ENCODE assay signal across 8 mouse cellular contexts in genomic region chr7:101309985-101310326, GRCm38 (mm10). TPM values are rescaled to one million over a fixed set of nuclear protein-coding genes. Genes with fewer than 3 reads are reported as not detected.
DNase-seq lines count a peak whose midpoint lies in the region; ATAC-seq and TF ChIP-seq lines count a peak whose summit lies in the region.

No protein-coding gene starts in this region.

- peak overlapping the region; percentile 76 for H3K4me3 ChIP-seq in erythroblast, embryonic 14.5 days (replicated peaks)
- peak overlapping the region; percentile 79 for H3K4me3 ChIP-seq in spleen, adult 2 months (ENCODE audit: extremely low read depth, insufficient read depth, insufficient read length)
- H3K4me3 ChIP-seq in limb, embryonic 15.5 days: peak overlapping the region; percentile 74
- H3K4me3 ChIP-seq in stomach, embryonic 16.5 days (replicated peaks; ENCODE audit: low read length): peak overlapping the region; percentile 56

- peak overlapping the region; percentile 71; the same call in 1 of the 2 replicates for H3K9ac ChIP-seq in limb, embryonic 15.5 days
- peak overlapping the region; percentile 71 for H3K9ac ChIP-seq in stomach, embryonic 16.5 days (ENCODE audit: low read length)

- TF ChIP-seq CTCF in spleen, adult 2 months (IDR thresholded peaks at IDR 0.05; ENCODE audit: extremely low read depth, insufficient read depth, insufficient read length, insufficient replicate concordance): no peak

- H3K9me3 ChIP-seq in erythroblast, embryonic 14.5 days (ENCODE audit: control insufficient read depth, low read length): no peaks in the 10 kb centered on the region
- H3K9me3 ChIP-seq in limb, embryonic 15.5 days: no peaks in the 10 kb centered on the region
- H3K9me3 ChIP-seq in stomach, embryonic 16.5 days (replicated peaks; ENCODE audit: control insufficient read depth, low read length): no peaks in the 10 kb centered on the region

- ATAC-seq in erythroblast, adult 5-6 weeks (replicated peaks; ENCODE audit: low FRiP score, poor library complexity, severe bottlenecking): no peak
- no peak for ATAC-seq in limb, embryonic 15.5 days (ENCODE audit: insufficient number of reproducible peaks, low FRiP score, low TSS enrichment, low read depth)
- ATAC-seq in stomach, embryonic 16.5 days (ENCODE audit: insufficient read depth, low FRiP score): no peak

- H3K27ac ChIP-seq in spleen, adult 2 months (ENCODE audit: insufficient read depth, low read length): peak overlapping the region; percentile 99
- peak overlapping the region; percentile 97 for H3K27ac ChIP-seq in limb, embryonic 15.5 days
- H3K27ac ChIP-seq in stomach, embryonic 16.5 days (ENCODE audit: low read length): peak overlapping the region; percentile 89

- 40% methylated on average over 5 of the region's 5 CpGs for WGBS in spleen, adult 2 months
- WGBS in limb, embryonic 15.5 days: 27% methylated on average over 5 of the region's 5 CpGs
- 30% methylated on average over 5 of the region's 5 CpGs for WGBS in stomach, embryonic 16.5 days

- TF ChIP-seq POLR2A in spleen, adult 2 months (IDR thresholded peaks at IDR 0.05; ENCODE audit: low read depth, low read length): no peak

- no peaks in the 10 kb centered on the region for H3K27me3 ChIP-seq in erythroblast, embryonic 14.5 days (ENCODE audit: control insufficient read depth)
- no peaks in the 10 kb centered on the region for H3K27me3 ChIP-seq in spleen, adult 2 months (ENCODE audit: control insufficient read depth, insufficient read depth, low read length)
- H3K27me3 ChIP-seq in limb, embryonic 15.5 days: no peaks in the 10 kb centered on the region
- no peaks in the 10 kb centered on the region for H3K27me3 ChIP-seq in stomach, embryonic 16.5 days (ENCODE audit: control insufficient read depth, insufficient read depth, low read length)

- H3K4me2 ChIP-seq in limb, embryonic 15.5 days: peak overlapping the region; percentile 56
- peak overlapping the region; percentile 60 for H3K4me2 ChIP-seq in stomach, embryonic 16.5 days (ENCODE audit: low read depth, low read length)

- no peak for DNase-seq in spleen, adult 2 months (ENCODE audit: low read depth in 1 of 2, low spot score in 2 of 2)
- DNase-seq in spleen, adult 12 weeks (ENCODE audit: low spot score): no peak
- DNase-seq in adrenal gland, postnatal 4 days (ENCODE audit: low spot score in 2 of 2): no peak
- DNase-seq in cerebellum, postnatal 25 days: no peak

- peaks cover 45% of the 10 kb centered on the region for H3K4me1 ChIP-seq in erythroblast, embryonic 14.5 days (ENCODE audit: control insufficient read depth)
- H3K4me1 ChIP-seq in spleen, adult 2 months (ENCODE audit: control insufficient read depth, insufficient read depth, insufficient read length): no peaks in the 10 kb centered on the region
- peaks cover 4% of the 10 kb centered on the region; the same call in 1 of the 2 replicates for H3K4me1 ChIP-seq in limb, embryonic 15.5 days
- no peaks in the 10 kb centered on the region for H3K4me1 ChIP-seq in stomach, embryonic 16.5 days (ENCODE audit: control insufficient read depth, insufficient read depth, low read length)

- no peaks in the 10 kb centered on the region for H3K36me3 ChIP-seq in erythroblast, embryonic 14.5 days (ENCODE audit: control insufficient read depth)
- no peaks in the 10 kb centered on the region for H3K36me3 ChIP-seq in spleen, adult 2 months (ENCODE audit: control insufficient read depth, insufficient read depth, low read length)
- H3K36me3 ChIP-seq in limb, embryonic 15.5 days: no peaks in the 10 kb centered on the region
- H3K36me3 ChIP-seq in stomach, embryonic 16.5 days (ENCODE audit: control insufficient read depth, insufficient read depth, low read length): no peaks in the 10 kb centered on the region

RNA-seq across cellular contexts. Expression of gene Stard10, which starts 6.9 kb away (rescaled TPM):
- polyA plus RNA-seq in erythroblast, embryonic 14.5 days (2012): 63.0 and 74.9 TPM in 2 replicates
- 37.4 and 49.8 TPM in 2 replicates for total RNA-seq in erythroblast, adult 5-6 weeks (2015; ENCODE audit: low replicate concordance)
- 24.4 and 39.0 TPM in 2 replicates for total RNA-seq in erythroblast, adult 5-6 weeks (2017; ENCODE audit: low replicate concordance)
- 29.3 and 42.0 TPM in 2 replicates for polyA plus RNA-seq in spleen, adult 2 months (2012; rRNA removed)
- 27.7 and 30.0 TPM in 2 replicates for polyA plus RNA-seq in limb, embryonic 15.5 days (2015; fragmentation: Nextera tagmentation; extraction: Ambion mirVana)
- 95.6 and 106 TPM in 2 replicates for polyA plus RNA-seq in stomach, embryonic 16.5 days (2015; fragmentation: Nextera tagmentation; extraction: Ambion mirVana)
- 10 to 100 TPM; 40.3 to 52.3 TPM for total RNA-seq in adrenal gland, postnatal 4 days (2021)

RNA-seq across cellular contexts. Expression of gene Atg16l2, which starts 7.9 kb away (rescaled TPM):
- polyA plus RNA-seq in erythroblast, embryonic 14.5 days (2012): 0.11 and 0.17 TPM in 2 replicates
- 1.7 and 3.3 TPM in 2 replicates for total RNA-seq in erythroblast, adult 5-6 weeks (2015; ENCODE audit: low replicate concordance)
- total RNA-seq in erythroblast, adult 5-6 weeks (2017; ENCODE audit: low replicate concordance): 0.70 and 1.2 TPM in 2 replicates
- polyA plus RNA-seq in spleen, adult 2 months (2012; rRNA removed): 62.9 and 86.0 TPM in 2 replicates
- polyA plus RNA-seq in limb, embryonic 15.5 days (2015; fragmentation: Nextera tagmentation; extraction: Ambion mirVana): 17.1 and 19.4 TPM in 2 replicates
- 19.6 and 20.0 TPM in 2 replicates for polyA plus RNA-seq in stomach, embryonic 16.5 days (2015; fragmentation: Nextera tagmentation; extraction: Ambion mirVana)
- total RNA-seq in adrenal gland, postnatal 4 days (2021): 10 to 100 TPM; 20.6 to 21.7 TPM

RNA-seq across cellular contexts. Expression of gene Arap1, which starts 37.9 kb away (rescaled TPM):
- 0.68 and 1.1 TPM in 2 replicates for polyA plus RNA-seq in erythroblast, embryonic 14.5 days (2012)
- total RNA-seq in erythroblast, adult 5-6 weeks (2015; ENCODE audit: low replicate concordance): 24.2 and 26.5 TPM in 2 replicates
- 8.3 and 24.5 TPM in 2 replicates for total RNA-seq in erythroblast, adult 5-6 weeks (2017; ENCODE audit: low replicate concordance)
- polyA plus RNA-seq in spleen, adult 2 months (2012; rRNA removed): 227 and 248 TPM in 2 replicates
- polyA plus RNA-seq in limb, embryonic 15.5 days (2015; fragmentation: Nextera tagmentation; extraction: Ambion mirVana): 85.0 and 85.6 TPM in 2 replicates
- polyA plus RNA-seq in stomach, embryonic 16.5 days (2015; fragmentation: Nextera tagmentation; extraction: Ambion mirVana): 105 and 111 TPM in 2 replicates
- 100 to 1,000 TPM in 1 of 2 experiments, 10 to 100 TPM in 1; 76.3 to 102 TPM for total RNA-seq in adrenal gland, postnatal 4 days (2021)

Comparison
In these comparisons a context has a peak if more than half of its experiments do, and no peak if none do; other contexts are left out.
1. RNA of gene Atg16l2, which starts 7.9 kb away (polyA plus RNA-seq): 62.9 to 86.0 TPM in spleen, adult 2 months, 19.6 to 20.0 TPM in stomach, embryonic 16.5 days and 17.1 to 19.4 TPM in limb, embryonic 15.5 days; 0.11 to 0.17 TPM in erythroblast, embryonic 14.5 days; every median in the first group is over 10 times any median in the second.
2. RNA of gene Arap1, which starts 37.9 kb away (polyA plus RNA-seq): 227 to 248 TPM in spleen, adult 2 months, 105 to 111 TPM in stomach, embryonic 16.5 days and 85.0 to 85.6 TPM in limb, embryonic 15.5 days; 0.68 to 1.1 TPM in erythroblast, embryonic 14.5 days; every median in the first group is over 10 times any median in the second.
3. Peak in every context shown above with its lines, with median percentiles within 50 percentile points of each other: H3K4me3 ChIP-seq and H3K27ac ChIP-seq.